Mouse (Mus musculus) kidney, adult 2 months (tissue): ENCODE data around the gene Olfr1371. TPM values are rescaled to one million over a fixed set of nuclear protein-coding genes. Genes with fewer than 3 reads are reported as not detected.
A peak's percentile ranks its signal among the peaks of the same experiment; 100 is the strongest.
"Not testable (repeated sequence)": the region's sequence is repeated elsewhere in the genome, so short reads cannot be mapped to it uniquely, and the experiment has no call there.

Source experiments
- DNase-seq: peaks from one replicate; pipeline ENCODE4 v3.0.0; 2021
- H3K27ac ChIP-seq: fragments of 200-500 bp; 2 replicates; pipeline ENCODE4 v1.5.1; 2012; ENCODE audit warnings: low read depth, low read length, control low read depth, inconsistent platforms; ENCODE audit not compliant: insufficient read depth
- H3K27me3 ChIP-seq: fragments of 200-500 bp; replicated peaks from 2 replicates; pipeline ENCODE4 v1.6.1; 2012; ENCODE audit warnings: mild to moderate bottlenecking, moderate library complexity, low read length, inconsistent platforms; ENCODE audit not compliant: control insufficient read depth, insufficient read depth
- H3K36me3 ChIP-seq: fragments of 200-500 bp; 2 replicates; pipeline ENCODE4 v1.6.1; 2012; ENCODE audit warnings: mild to moderate bottlenecking, moderate library complexity, low read length, inconsistent platforms; ENCODE audit not compliant: control insufficient read depth, insufficient read depth
- H3K4me1 ChIP-seq: fragments of 200-500 bp; 2 replicates; pipeline ENCODE4 v1.6.1; 2011; ENCODE audit warnings: low read length; ENCODE audit not compliant: control insufficient read depth, insufficient read depth
- H3K4me3 ChIP-seq: fragments of 200-500 bp; 2 replicates; pipeline ENCODE4 v1.5.1; 2011; ENCODE audit warnings: mild to moderate bottlenecking, low read depth, low read length, control low read depth; ENCODE audit not compliant: insufficient read depth
- CTCF ChIP-seq: fragments of 200-500 bp; conservative IDR thresholded peaks from 2 replicates; pipeline ENCODE4 v1.5.1; 2011; ENCODE audit warnings: low read depth, mild to moderate bottlenecking, control low read depth, low read length, moderate library complexity, mixed read lengths; ENCODE audit not compliant: insufficient read depth, insufficient read length
- POLR2A ChIP-seq: fragments of 200-500 bp; IDR thresholded peaks from one replicate; pipeline ENCODE4 v1.6.1; 2011; ENCODE audit warnings: low read depth, low read length, control low read depth
- WGBS: fragments of 180-500 bp; shearing (Covaris S2); methylation state at CpG from one replicate; pipeline ENCODE4 v1.1.7; 2018; 5-methylcytosine and 5-hydroxymethylcytosine counted together
- polyA plus RNA-seq: library from polyadenylated mRNA; depleted of rRNA; stranded (reverse); fragments of >200 nt; gene quantifications from 2 replicates; pipeline ENCODE4 v1.2.3, GENCODE M21; 2012; rRNA removed

Olfr1371 gene
- polyA plus RNA-seq, 1 experiment, result not detected

GRCm38 (mm10) chr11:52168461-52168860 lies 45.3 kb downstream of the Olfr1371 start:
- Histone ChIP-seq H3K4me1 (no peaks in the 10 kb centered on the region), H3K27ac (no peak overlapping the region), H3K4me3 (peak overlapping the region; percentile 62), H3K27me3 (peaks cover 5% of the 10 kb centered on the region; the same call in 1 of the 2 replicates), H3K36me3 (no peaks in the 10 kb centered on the region)
- 16% methylated on average over 12 of the region's 12 CpGs for WGBS
- TF ChIP-seq POLR2A, result no peak
- TF ChIP-seq CTCF, result no peak
- DNase-seq, result no peak

DNA sequence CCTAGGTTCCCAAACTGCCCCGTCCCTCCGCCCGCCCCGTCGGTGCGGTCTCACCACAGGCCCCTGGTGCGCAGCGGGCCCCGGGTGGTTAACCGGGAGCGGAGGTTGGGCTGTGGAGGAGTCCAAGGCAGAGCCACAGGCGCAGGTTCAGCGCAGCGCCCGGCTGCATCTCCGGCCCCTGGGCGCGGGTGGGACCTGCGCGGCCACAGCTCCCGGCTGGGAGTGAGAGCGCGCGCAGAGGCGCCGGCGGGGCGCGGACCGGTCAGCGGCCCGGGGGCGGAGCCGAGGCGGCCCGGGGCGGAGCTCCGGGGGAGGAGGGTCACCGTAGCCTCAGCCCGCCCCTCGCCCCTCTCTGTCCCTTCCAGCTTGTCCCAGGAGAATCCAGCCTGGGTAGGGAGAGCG lies 45.9 kb downstream of the Olfr1371 start:
- not testable (repeated sequence) for H3K27ac ChIP-seq, H3K27me3 ChIP-seq, H3K4me1 ChIP-seq, H3K36me3 ChIP-seq
- H3K4me3 ChIP-seq, result peak overlapping the region; percentile 62
- WGBS, result 1% methylated on average over 38 of the region's 42 CpGs
- peak; percentile 24 for DNase-seq

DNA sequence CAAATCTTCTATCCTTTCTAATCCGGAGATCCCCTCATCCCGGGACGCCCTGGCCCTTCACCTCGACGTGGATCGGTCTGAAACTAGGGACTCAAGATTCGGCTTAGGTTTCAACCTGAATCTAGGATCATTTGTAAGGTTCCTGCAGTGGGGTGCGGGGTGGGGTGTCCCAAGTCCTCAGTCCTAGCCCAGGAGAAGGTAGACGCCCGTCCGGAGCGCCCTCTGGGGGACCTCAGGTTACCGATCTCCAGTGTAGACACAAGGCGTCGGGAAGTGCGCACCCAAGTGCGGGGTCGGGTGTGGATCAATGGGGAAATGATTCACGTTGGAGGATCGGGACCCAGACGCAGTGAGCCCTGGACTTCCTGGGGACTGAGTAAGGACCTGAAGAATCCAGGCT lies 46.7 kb downstream of the Olfr1371 start:
- WGBS, result 1% methylated on average over 21 of the region's 21 CpGs
- DNase-seq, result peak; percentile 48
- Histone ChIP-seq H3K4me3 (no peak overlapping the region), H3K27ac (no peak overlapping the region), H3K27me3 (peaks cover 5% of the 10 kb centered on the region; the same call in 1 of the 2 replicates), H3K36me3 (no peaks in the 10 kb centered on the region), H3K4me1 (no peaks in the 10 kb centered on the region)
- no peak for TF ChIP-seq POLR2A
- TF ChIP-seq CTCF, result no peak

- DNase-seq, result peak; percentile 77
- Histone ChIP-seq H3K4me1 (no peaks in the 10 kb centered on the region), H3K4me3 (no peak overlapping the region), H3K27ac (no peak overlapping the region), H3K36me3 (no peaks in the 10 kb centered on the region), H3K27me3 (peaks cover 5% of the 10 kb centered on the region; the same call in 1 of the 2 replicates)
- TF ChIP-seq CTCF (no peak), POLR2A (no peak)
- 38% methylated on average over 10 of the region's 10 CpGs for WGBS
Observed at GRCm38 (mm10) chr11:52163926-52164325, 49.9 kb downstream of the Olfr1371 start.

Other genes starting within 250 kb of the Olfr1371 start
- gene Cdkn2aipnl, start 246.3 kb downstream of the Olfr1371 start, polyA plus RNA-seq, result 15.6 and 17.2 TPM in 2 replicates
- 48.5 and 70.9 TPM in 2 replicates for gene Ube2b, start 213.2 kb downstream of the Olfr1371 start, polyA plus RNA-seq
- gene Cdkl3, start 209.8 kb downstream of the Olfr1371 start, polyA plus RNA-seq, result 1.6 and 1.8 TPM in 2 replicates
- 30.9 and 38.0 TPM in 2 replicates for gene Ppp2ca, start 115.3 kb downstream of the Olfr1371 start, polyA plus RNA-seq
- gene Olfr1373, start 68.5 kb downstream of the Olfr1371 start, polyA plus RNA-seq, result not detected in 2 replicates
- gene Skp1a, start 18.0 kb upstream of the Olfr1371 start, polyA plus RNA-seq, result 34.4 and 68.9 TPM in 2 replicates
- 2.1 and 13.2 TPM in 2 replicates for gene Tcf7, start 69.0 kb upstream of the Olfr1371 start, polyA plus RNA-seq
- gene Vdac1, start 146.9 kb upstream of the Olfr1371 start, polyA plus RNA-seq, result 259 and 341 TPM in 2 replicates
- 219 and 245 TPM in 2 replicates for gene 9530068E07Rik, start 182.4 kb upstream of the Olfr1371 start, polyA plus RNA-seq